Mouse (Mus musculus): ENCODE measurements around the gene Tns3. TPM values are rescaled to one million over a fixed set of nuclear protein-coding genes. Genes with fewer than 3 reads are reported as not detected.

Tns3 gene
- polyA plus RNA-seq, 1 experiment = 23.4 TPM

DNA sequence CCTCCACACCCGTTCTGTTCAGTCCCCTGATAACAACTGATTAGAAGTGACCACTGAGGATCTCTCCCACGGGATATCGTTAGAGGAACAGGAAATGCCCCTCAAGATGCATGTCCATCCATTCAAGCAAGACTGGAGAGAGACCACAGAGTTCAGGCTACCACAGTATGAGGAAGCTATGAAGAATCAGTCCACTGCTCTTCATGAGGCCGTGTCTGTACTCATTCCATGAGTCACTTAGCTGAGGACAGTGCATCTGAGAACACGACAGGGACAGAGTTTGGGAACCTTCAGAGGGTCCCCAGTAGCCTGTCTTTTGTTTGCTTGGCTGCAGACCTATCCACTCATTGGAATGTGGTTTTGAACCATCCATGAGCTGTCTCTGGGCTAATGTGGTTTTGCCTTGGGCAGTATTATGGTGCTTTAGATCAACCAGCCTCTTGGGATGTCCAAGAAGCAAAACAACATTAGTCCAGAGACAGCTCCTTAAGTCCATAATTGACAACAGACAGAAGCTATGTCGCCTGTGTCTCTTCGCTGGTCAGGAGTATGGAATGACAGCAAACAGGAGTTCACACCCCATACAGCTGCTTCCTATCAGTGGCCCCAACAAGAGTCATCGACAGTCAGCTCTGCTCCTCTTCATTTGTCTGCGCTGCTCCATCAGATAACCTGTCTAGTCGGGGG is 37.7 kb upstream of the Tns3 start:
- no peaks in the 10 kb centered on the region for H3K36me3 ChIP-seq (ENCODE audit: control insufficient read depth, insufficient read depth)
- no peak for TF ChIP-seq MYOG (IDR thresholded peaks at IDR 0.05; ENCODE audit: control insufficient read depth in 1 of 3, insufficient read depth in 1 of 3, insufficient read length in 2 of 3, low read depth in 2 of 3)
- TF ChIP-seq MYOD1 (IDR thresholded peaks at IDR 0.05; ENCODE audit: control insufficient read depth in 1 of 3, insufficient read length in 2 of 3, low read depth in 2 of 3) = peak in 1 of 3 experiments; percentile 11
- H3K4me3 ChIP-seq = no peak overlapping the region
- H3K4me2 ChIP-seq (ENCODE audit: low read depth) = peak overlapping the region; percentile 25
- H3K27me3 ChIP-seq (ENCODE audit: control insufficient read depth, insufficient read depth, insufficient read length) = no peaks in the 10 kb centered on the region
- no peaks in the 10 kb centered on the region for H3K79me2 ChIP-seq (ENCODE audit: control insufficient read depth, insufficient read depth)
- H3ac ChIP-seq (ENCODE audit: control insufficient read depth, insufficient read length) = no peak overlapping the region

DNA sequence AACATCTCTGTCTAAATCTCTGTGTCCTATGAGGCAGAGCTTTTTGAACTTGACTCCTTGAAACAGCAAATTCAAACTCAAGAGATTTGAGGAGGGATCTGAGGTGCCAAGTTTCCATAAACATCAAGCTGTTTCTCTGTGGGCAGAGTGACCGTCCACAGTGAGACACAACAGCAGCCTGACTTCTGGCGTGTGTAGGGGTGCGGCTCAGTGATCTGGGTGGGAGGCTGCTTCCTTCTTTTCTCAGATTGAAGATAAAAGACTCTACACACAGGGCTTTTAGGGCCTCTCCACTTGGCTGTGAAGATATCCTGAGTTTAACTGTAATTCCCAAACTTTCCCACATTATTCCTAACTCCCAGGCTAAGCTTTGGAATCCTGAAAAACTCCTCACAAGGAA is 37.1 kb upstream of the Tns3 start:
- H3ac ChIP-seq (ENCODE audit: control insufficient read depth, insufficient read length) = no peak overlapping the region
- no peaks in the 10 kb centered on the region for H3K36me3 ChIP-seq (ENCODE audit: control insufficient read depth, insufficient read depth)
- H3K27me3 ChIP-seq (ENCODE audit: control insufficient read depth, insufficient read depth, insufficient read length) = no peaks in the 10 kb centered on the region
- no peaks in the 10 kb centered on the region for H3K79me2 ChIP-seq (ENCODE audit: control insufficient read depth, insufficient read depth)
- no peak for TF ChIP-seq USF1 (IDR thresholded peaks at IDR 0.05; ENCODE audit: low read depth)
- TF ChIP-seq TCF3 (IDR thresholded peaks at IDR 0.05; ENCODE audit: insufficient read length, low read depth) = no peak
- TF ChIP-seq MAX (IDR thresholded peaks at IDR 0.05; ENCODE audit: low read depth) = no peak
- TF ChIP-seq POLR2AphosphoS2 (IDR thresholded peaks at IDR 0.05; ENCODE audit: insufficient read length, low read depth) = no peak
- TF ChIP-seq E2F4 (IDR thresholded peaks at IDR 0.05; ENCODE audit: insufficient read depth) = no peak
- TF ChIP-seq MYOD1 (IDR thresholded peaks at IDR 0.05; ENCODE audit: control insufficient read depth in 1 of 3, insufficient read length in 2 of 3, low read depth in 2 of 3) = no peak
- no peak for TF ChIP-seq TCF12 (IDR thresholded peaks at IDR 0.05; ENCODE audit: insufficient read depth, poor library complexity, severe bottlenecking)
- no peak for TF ChIP-seq MYOG (IDR thresholded peaks at IDR 0.05; ENCODE audit: control insufficient read depth in 1 of 3, insufficient read depth in 1 of 3, insufficient read length in 2 of 3, low read depth in 2 of 3)
- no peak for TF ChIP-seq SRF (IDR thresholded peaks at IDR 0.05; ENCODE audit: control insufficient read depth, insufficient read length, low read depth)
- TF ChIP-seq REST (IDR thresholded peaks at IDR 0.05; ENCODE audit: insufficient read depth, insufficient read length) = no peak
- no peak for TF ChIP-seq POLR2A (IDR thresholded peaks at IDR 0.05; ENCODE audit: insufficient read length, low read depth)
- no peak for TF ChIP-seq CEBPB (IDR thresholded peaks at IDR 0.05; ENCODE audit: insufficient read depth, poor library complexity, severe bottlenecking)
- H3K4me2 ChIP-seq (ENCODE audit: low read depth) = no peak overlapping the region
- H3K4me3 ChIP-seq = no peak overlapping the region

DNA sequence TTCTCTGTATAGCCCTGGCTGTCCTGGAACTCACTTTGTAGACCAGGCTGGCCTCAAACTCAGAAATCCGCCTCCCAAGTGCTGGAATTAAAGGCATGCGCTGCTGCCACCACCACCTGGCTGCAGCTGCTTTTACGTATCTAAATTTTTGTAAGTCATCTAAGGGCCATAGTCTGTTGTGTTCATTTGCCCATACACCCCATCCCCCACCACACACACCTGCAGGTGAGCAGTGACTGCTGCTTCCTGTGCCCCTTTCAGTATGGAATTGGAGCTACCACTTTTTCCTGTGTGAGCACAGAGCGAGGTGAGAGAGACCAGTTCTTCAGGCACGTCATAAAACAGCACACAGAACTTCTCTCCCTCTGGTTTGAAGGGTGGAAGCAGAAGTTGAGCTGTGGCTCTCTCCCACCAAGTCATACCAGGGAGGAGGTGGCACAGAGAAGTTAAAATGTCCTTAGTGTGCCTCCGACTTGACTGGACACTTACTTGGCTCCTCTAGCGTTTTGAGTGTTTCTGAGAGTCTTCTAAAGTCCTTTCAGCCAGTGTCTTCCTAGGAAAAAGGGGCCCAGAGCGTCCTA is 36.4 kb upstream of the Tns3 start:
- H3K79me2 ChIP-seq (ENCODE audit: control insufficient read depth, insufficient read depth) = no peaks in the 10 kb centered on the region
- no peak overlapping the region for H3K4me2 ChIP-seq (ENCODE audit: low read depth)
- H3ac ChIP-seq (ENCODE audit: control insufficient read depth, insufficient read length) = no peak overlapping the region
- no peaks in the 10 kb centered on the region for H3K27me3 ChIP-seq (ENCODE audit: control insufficient read depth, insufficient read depth, insufficient read length)
- H3K4me3 ChIP-seq = no peak overlapping the region
- no peak for TF ChIP-seq POLR2AphosphoS2 (IDR thresholded peaks at IDR 0.05; ENCODE audit: insufficient read length, low read depth)
- no peak for TF ChIP-seq E2F4 (IDR thresholded peaks at IDR 0.05; ENCODE audit: insufficient read depth)
- TF ChIP-seq CEBPB (IDR thresholded peaks at IDR 0.05; ENCODE audit: insufficient read depth, poor library complexity, severe bottlenecking) = no peak
- TF ChIP-seq TCF3 (IDR thresholded peaks at IDR 0.05; ENCODE audit: insufficient read length, low read depth) = no peak
- TF ChIP-seq MAX (IDR thresholded peaks at IDR 0.05; ENCODE audit: low read depth) = no peak
- TF ChIP-seq SRF (IDR thresholded peaks at IDR 0.05; ENCODE audit: control insufficient read depth, insufficient read length, low read depth) = no peak
- TF ChIP-seq MYOD1 (IDR thresholded peaks at IDR 0.05; ENCODE audit: control insufficient read depth in 1 of 3, insufficient read length in 2 of 3, low read depth in 2 of 3) = no peak
- no peak for TF ChIP-seq USF1 (IDR thresholded peaks at IDR 0.05; ENCODE audit: low read depth)
- no peak for TF ChIP-seq REST (IDR thresholded peaks at IDR 0.05; ENCODE audit: insufficient read depth, insufficient read length)
- TF ChIP-seq TCF12 (IDR thresholded peaks at IDR 0.05; ENCODE audit: insufficient read depth, poor library complexity, severe bottlenecking) = no peak
- no peak for TF ChIP-seq POLR2A (IDR thresholded peaks at IDR 0.05; ENCODE audit: insufficient read length, low read depth)
- no peak for TF ChIP-seq MYOG (IDR thresholded peaks at IDR 0.05; ENCODE audit: control insufficient read depth in 1 of 3, insufficient read depth in 1 of 3, insufficient read length in 2 of 3, low read depth in 2 of 3)
- H3K36me3 ChIP-seq (ENCODE audit: control insufficient read depth, insufficient read depth) = no peaks in the 10 kb centered on the region

DNA sequence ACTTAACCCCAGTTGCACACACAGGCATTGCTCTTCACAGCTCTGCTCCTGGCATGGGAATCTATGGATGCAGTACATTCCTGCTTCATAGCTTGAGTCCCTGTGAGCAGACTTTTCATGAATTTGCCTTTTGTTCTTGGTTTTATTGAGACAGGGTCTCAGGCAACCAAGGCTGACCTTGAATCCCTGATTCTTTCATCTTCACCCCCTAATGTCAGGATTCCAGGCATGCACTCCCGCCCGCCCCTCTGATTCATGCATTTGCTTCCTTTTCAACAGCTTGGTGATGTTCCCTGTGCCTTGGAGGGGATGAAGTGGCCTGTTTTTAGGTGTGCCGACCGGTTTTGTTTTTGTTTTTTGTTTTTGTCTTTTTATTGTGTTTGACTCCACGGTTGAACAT is 35.4 kb upstream of the Tns3 start:
- H3K27me3 ChIP-seq (ENCODE audit: control insufficient read depth, insufficient read depth, insufficient read length) = no peaks in the 10 kb centered on the region
- no peak overlapping the region for H3ac ChIP-seq (ENCODE audit: control insufficient read depth, insufficient read length)
- no peak overlapping the region for H3K4me2 ChIP-seq (ENCODE audit: low read depth)
- no peak for TF ChIP-seq MYOG (IDR thresholded peaks at IDR 0.05; ENCODE audit: control insufficient read depth in 1 of 3, insufficient read depth in 1 of 3, insufficient read length in 2 of 3, low read depth in 2 of 3)
- TF ChIP-seq MYOD1 (IDR thresholded peaks at IDR 0.05; ENCODE audit: control insufficient read depth in 1 of 3, insufficient read length in 2 of 3, low read depth in 2 of 3) = no peak
- TF ChIP-seq TCF3 (IDR thresholded peaks at IDR 0.05; ENCODE audit: insufficient read length, low read depth) = no peak
- no peak for TF ChIP-seq SRF (IDR thresholded peaks at IDR 0.05; ENCODE audit: control insufficient read depth, insufficient read length, low read depth)
- no peak for TF ChIP-seq POLR2AphosphoS2 (IDR thresholded peaks at IDR 0.05; ENCODE audit: insufficient read length, low read depth)
- TF ChIP-seq MAX (IDR thresholded peaks at IDR 0.05; ENCODE audit: low read depth) = no peak
- TF ChIP-seq CEBPB (IDR thresholded peaks at IDR 0.05; ENCODE audit: insufficient read depth, poor library complexity, severe bottlenecking) = no peak
- TF ChIP-seq E2F4 (IDR thresholded peaks at IDR 0.05; ENCODE audit: insufficient read depth) = no peak
- H3K36me3 ChIP-seq (ENCODE audit: control insufficient read depth, insufficient read depth) = no peaks in the 10 kb centered on the region
- no peak overlapping the region for H3K4me3 ChIP-seq
- no peaks in the 10 kb centered on the region for H3K79me2 ChIP-seq (ENCODE audit: control insufficient read depth, insufficient read depth)

DNA sequence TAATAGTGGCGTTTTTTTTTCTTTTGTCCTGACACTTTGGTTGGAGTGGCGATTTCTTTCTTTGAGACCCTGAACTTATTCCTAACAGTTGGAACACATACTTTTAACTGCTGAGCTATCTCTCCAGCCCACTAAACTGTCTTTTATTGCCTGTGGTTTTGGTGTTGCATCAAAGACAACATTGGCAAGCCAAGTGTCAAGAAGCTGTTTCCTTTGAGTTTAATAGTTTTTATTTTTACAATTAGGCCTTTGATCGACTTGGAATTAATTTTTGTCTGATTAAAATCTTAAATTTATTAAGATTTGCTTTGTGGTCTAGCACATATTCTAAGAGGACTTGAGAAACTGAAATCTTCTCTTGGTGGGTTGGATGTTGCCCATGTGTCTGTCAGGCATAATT is 33.3 kb upstream of the Tns3 start:
- Histone ChIP-seq H3K4me2 (ENCODE audit: low read depth) (peak overlapping the region; percentile 21), H3K4me3 (no peak overlapping the region), H3ac (ENCODE audit: control insufficient read depth, insufficient read length) (no peak overlapping the region), H3K79me2 (ENCODE audit: control insufficient read depth, insufficient read depth) (no peaks in the 10 kb centered on the region), H3K36me3 (ENCODE audit: control insufficient read depth, insufficient read depth) (no peaks in the 10 kb centered on the region), H3K27me3 (ENCODE audit: control insufficient read depth, insufficient read depth, insufficient read length) (no peaks in the 10 kb centered on the region)
- peak; percentile 87 for TF ChIP-seq CEBPB (IDR thresholded peaks at IDR 0.05; ENCODE audit: insufficient read depth, poor library complexity, severe bottlenecking)
- TF ChIP-seq POLR2AphosphoS2 (IDR thresholded peaks at IDR 0.05; ENCODE audit: insufficient read length, low read depth) = no peak
